Mouse (Mus musculus) forebrain, postnatal 0 days (tissue): ENCODE measurements around the gene C2cd4a. TPM values are rescaled to one million over a fixed set of nuclear protein-coding genes. Genes with fewer than 3 reads are reported as not detected.

Experiments
- ATAC-seq: fragments of 200-750 bp; cut with Nextera tagmentation; 2 replicates; pipeline ENCODE4 v1.8.0; 2017; ENCODE audit warnings: mild to moderate bottlenecking, moderate library complexity
- DNase-seq: peaks from one replicate; pipeline ENCODE4 v3.0.0-alpha.2; 2015
- H3K27ac ChIP-seq: fragments of 300-500 bp; sonication (generic); 2 replicates; pipeline ENCODE4 v1.5.1; 2014; ENCODE audit warnings: low read depth, mild to moderate bottlenecking, antibody characterized with exemption, low read length, moderate library complexity, mixed read lengths
- H3K27me3 ChIP-seq: fragments of 300-500 bp; sonication (generic); 2 replicates; pipeline ENCODE4 v1.6.1; 2014; ENCODE audit warnings: mild to moderate bottlenecking, low read length, mixed read lengths; ENCODE audit not compliant: insufficient read depth
- H3K36me3 ChIP-seq: fragments of 300-500 bp; sonication (generic); 2 replicates; pipeline ENCODE4 v1.6.1; 2014; ENCODE audit warnings: mild to moderate bottlenecking, moderate library complexity; ENCODE audit not compliant: insufficient read depth
- H3K4me1 ChIP-seq: fragments of 300-500 bp; sonication (generic); 2 replicates; pipeline ENCODE4 v1.6.1; 2014; ENCODE audit warnings: antibody characterized with exemption; ENCODE audit not compliant: insufficient read depth
- H3K4me2 ChIP-seq: fragments of 300-500 bp; sonication (generic); 2 replicates; pipeline ENCODE4 v1.6.1; 2014; ENCODE audit warnings: low read depth, mild to moderate bottlenecking, moderate library complexity
- H3K4me3 ChIP-seq: fragments of 300-500 bp; sonication (generic); 2 replicates; pipeline ENCODE4 v1.5.1; 2014; ENCODE audit warnings: low read depth, low read length, mixed read lengths
- H3K9ac ChIP-seq: fragments of 300-500 bp; sonication (generic); 2 replicates; pipeline ENCODE4 v1.6.1; 2014; ENCODE audit warnings: mild to moderate bottlenecking
- H3K9me3 ChIP-seq: fragments of 300-500 bp; sonication (generic); 2 replicates; pipeline ENCODE4 v1.6.1; 2016; ENCODE audit warnings: low read length
- CTCF ChIP-seq: sonication (generic); IDR thresholded peaks from 2 replicates; pipeline ENCODE4 v1.5.1; 2016; ENCODE audit warnings: antibody characterized with exemption, control low read depth, low read depth
- WGBS: fragments of 180-500 bp; shearing (Covaris S2); extraction: QIAGEN DNeasy Blood & Tissue Kit; methylation state at CpG from one replicate; pipeline ENCODE4 v1.1.7; 2014; 5-methylcytosine and 5-hydroxymethylcytosine counted together
- polyA plus RNA-seq: library from polyadenylated mRNA; unstranded; fragments of >200 nt; fragmentation: Nextera tagmentation; extraction: Ambion mirVana; gene quantifications from 2 replicates; pipeline ENCODE4 v1.2.1, GENCODE M21; 2015
- total RNA-seq: library from RNA; depleted of rRNA; stranded (reverse); fragments of >200 nt; gene quantifications from 2 replicates; pipeline ENCODE4 v1.2.3, GENCODE M21; 2014

Gene C2cd4a
- total and polyA plus RNA-seq, 2 experiments from 2014 or later, result 0.14 to 0.46 TPM

DNA sequence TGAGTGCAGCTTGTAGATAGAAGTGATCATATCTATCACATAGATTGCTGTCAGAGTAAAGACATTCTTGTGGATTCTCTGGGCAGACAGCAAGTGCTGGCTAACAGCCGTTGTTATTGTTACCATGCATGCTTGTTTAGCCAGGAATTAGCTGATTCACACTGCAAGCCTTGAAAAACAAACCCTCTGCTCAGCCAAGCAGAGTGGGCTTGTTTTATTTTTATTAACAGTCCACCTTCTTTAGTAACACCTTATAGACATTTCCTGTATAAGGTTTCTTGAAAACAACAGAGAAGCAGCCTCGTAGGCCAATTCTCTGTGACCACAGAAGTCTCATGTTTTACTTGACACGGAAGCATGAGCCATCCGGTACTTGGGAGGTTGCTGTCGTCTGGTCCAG is 2.4 kb upstream of the C2cd4a start:
- DNase-seq (no peak), ATAC-seq (no peak)
- Histone ChIP-seq H3K36me3 (no peaks in the 10 kb centered on the region), H3K27ac (no peak overlapping the region), H3K9ac (no peak overlapping the region), H3K4me1 (peaks cover under 1% of the 10 kb centered on the region; the same call in 1 of the 2 replicates), H3K27me3 (peaks cover 11% of the 10 kb centered on the region; the same call in 1 of the 2 replicates), H3K9me3 (no peaks in the 10 kb centered on the region), H3K4me3 (no peak overlapping the region), H3K4me2 (no peak overlapping the region)
- WGBS, result 91% methylated on average over 5 of the region's 5 CpGs
- TF ChIP-seq CTCF, result no peak

DNA sequence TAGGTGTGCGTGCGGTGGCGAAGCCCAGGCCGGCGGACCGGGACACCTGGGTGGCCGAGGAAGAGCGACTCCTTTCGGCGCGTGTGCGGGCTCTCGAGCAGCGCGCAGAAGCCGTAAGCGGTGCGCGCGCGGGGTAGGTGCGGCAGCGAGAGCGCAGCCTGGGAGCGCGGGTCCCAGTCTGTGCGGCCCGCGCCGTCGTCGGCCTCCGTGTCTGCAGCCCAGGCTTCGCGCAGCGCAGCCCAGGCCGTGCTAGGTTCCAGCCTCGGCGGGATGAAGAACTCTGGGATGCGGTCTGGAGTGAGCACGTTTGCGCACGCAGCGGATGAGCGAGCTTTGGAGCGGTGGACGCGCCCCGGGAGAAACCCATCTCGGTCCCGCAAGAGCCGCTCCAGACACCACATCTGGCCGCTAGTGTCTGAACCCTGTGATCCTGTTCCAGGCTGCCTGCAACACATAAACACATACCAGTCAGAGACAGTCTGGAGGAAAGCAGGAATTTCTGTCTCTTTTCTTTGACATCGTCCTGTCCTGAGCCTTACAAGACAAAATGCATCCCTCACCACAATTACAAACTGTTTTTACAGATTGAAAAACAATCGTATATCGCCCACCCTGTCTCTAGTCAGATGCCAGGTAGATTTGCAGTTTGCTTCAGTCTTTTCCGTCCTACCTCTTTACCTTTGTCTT is 628 bp downstream of the C2cd4a start:
- no peak for TF ChIP-seq CTCF
- WGBS, result 2% methylated on average over 50 of the region's 57 CpGs
- H3K27ac ChIP-seq, result no peak overlapping the region
- peak overlapping the region; percentile 74 for H3K4me2 ChIP-seq
- H3K27me3 ChIP-seq, result peaks cover 15% of the 10 kb centered on the region
- no peaks in the 10 kb centered on the region for H3K9me3 ChIP-seq
- H3K36me3 ChIP-seq, result no peaks in the 10 kb centered on the region
- DNase-seq, result peak; percentile 69
- H3K4me3 ChIP-seq, result peak overlapping the region; percentile 56
- peak overlapping the region; percentile 52 for H3K9ac ChIP-seq
- no peaks in the 10 kb centered on the region for H3K4me1 ChIP-seq
- ATAC-seq, result peak; percentile 78

DNA sequence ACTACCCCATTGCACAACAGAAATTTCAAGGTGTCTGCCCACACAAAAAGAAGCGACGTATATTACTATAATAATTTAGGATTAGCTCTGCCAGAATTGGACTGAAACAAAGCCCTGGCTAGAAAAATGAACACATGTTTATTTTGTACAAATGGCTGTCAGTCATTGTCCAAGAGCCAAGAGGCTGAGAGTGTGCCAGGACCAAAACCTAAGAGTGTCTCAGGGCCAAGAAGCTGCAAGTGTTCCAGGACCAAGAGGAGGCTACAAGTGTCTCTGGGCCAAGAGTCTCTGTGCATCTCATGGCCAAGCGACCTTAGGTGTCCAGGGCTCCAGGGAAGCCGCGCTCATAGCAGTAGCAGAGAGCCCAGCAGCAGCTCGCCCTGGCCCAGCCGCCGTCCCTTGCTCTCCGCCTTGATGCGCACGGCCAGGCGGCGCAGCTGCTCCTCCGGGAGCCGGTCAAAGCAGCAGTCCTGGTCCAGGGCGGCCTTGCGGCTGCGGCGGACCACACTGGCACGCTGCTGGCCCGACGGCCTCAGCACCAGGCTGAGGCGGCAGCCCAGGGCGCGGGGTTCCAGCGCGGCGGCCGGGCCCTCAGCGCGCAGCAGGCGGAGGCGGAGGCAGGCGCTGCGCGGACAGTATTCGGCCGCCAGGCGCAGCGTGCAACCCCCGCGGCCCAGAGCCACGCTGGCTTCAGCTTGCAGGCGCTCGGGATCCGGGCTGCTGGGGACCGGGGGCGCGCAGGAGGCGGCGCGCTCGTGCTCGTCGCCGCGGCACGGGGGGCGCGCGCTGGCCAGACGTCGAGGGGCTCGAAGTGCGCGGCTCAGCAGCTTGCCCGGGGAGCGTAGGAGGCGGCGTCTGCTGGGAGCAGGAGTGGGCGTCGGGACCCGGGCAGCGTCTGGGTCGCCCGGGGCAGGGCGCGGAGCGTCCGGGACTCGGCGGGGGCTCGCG is 1.4 kb downstream of the C2cd4a start:
- H3K27ac ChIP-seq, result no peak overlapping the region
- peak; percentile 77 for ATAC-seq
- no peak for TF ChIP-seq CTCF
- peak overlapping the region; percentile 56 for H3K4me3 ChIP-seq
- H3K4me1 ChIP-seq, result no peaks in the 10 kb centered on the region
- H3K9me3 ChIP-seq, result no peaks in the 10 kb centered on the region
- no peaks in the 10 kb centered on the region for H3K36me3 ChIP-seq
- H3K4me2 ChIP-seq, result peak overlapping the region; percentile 74
- peak; percentile 73 for DNase-seq
- peak overlapping the region; percentile 52 for H3K9ac ChIP-seq
- 3% methylated on average over 70 of the region's 84 CpGs for WGBS
- H3K27me3 ChIP-seq, result peaks cover 15% of the 10 kb centered on the region

DNA sequence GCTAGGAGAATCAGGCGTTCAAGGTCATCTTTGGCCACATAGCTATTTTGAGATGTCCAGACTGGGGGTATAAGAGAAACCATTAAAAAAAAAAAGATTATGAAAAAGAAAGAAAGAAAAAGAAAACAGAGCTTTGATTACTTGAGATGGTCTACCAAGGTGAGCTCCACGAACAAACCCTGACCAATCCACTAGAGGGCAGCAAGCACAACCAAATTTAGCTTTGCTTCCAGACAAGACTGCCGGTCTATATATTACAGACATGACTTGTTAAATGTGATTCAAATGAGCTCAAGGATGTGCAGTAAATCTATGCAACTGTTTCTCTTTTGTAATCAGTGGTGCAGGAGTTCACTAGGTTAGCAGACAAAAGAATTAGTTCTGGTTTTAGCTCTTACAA is 3.9 kb downstream of the C2cd4a start:
- Histone ChIP-seq H3K4me2 (no peak overlapping the region), H3K27ac (no peak overlapping the region), H3K9ac (no peak overlapping the region), H3K36me3 (no peaks in the 10 kb centered on the region), H3K4me1 (no peaks in the 10 kb centered on the region), H3K4me3 (no peak overlapping the region), H3K27me3 (peaks cover 15% of the 10 kb centered on the region), H3K9me3 (no peaks in the 10 kb centered on the region)
- ATAC-seq (no peak), DNase-seq (peak; percentile 83)
- peak; percentile 82 for TF ChIP-seq CTCF
- WGBS, result 8% methylated on average over 3 of the region's 3 CpGs

DNA sequence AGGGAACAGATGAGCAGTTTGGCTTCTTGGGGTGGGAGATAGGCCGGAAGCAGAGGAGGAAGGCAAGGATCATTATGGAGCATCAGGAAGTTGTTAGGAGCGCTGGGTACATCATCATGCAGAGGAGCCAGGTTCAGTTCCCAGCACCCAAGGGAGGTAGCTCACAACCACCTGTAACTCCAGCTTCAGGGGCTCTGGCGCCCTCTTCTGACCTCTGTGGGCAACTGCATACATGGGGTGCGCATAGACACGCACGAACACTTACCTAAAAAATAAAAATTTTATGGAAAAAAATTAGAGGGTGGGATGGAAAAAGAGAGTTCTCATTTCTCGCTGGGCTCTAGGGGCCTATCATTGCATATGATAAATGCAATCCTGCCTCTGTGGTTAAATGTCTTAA is 6.6 kb downstream of the C2cd4a start:
- WGBS, result 87% methylated on average over 7 of the region's 7 CpGs
- no peak overlapping the region for H3K4me2 ChIP-seq
- no peak overlapping the region for H3K9ac ChIP-seq
- no peaks in the 10 kb centered on the region for H3K36me3 ChIP-seq
- H3K4me1 ChIP-seq, result no peaks in the 10 kb centered on the region
- H3K27ac ChIP-seq, result no peak overlapping the region
- no peak overlapping the region for H3K4me3 ChIP-seq
- H3K9me3 ChIP-seq, result no peaks in the 10 kb centered on the region
- DNase-seq (no peak), ATAC-seq (no peak)
- H3K27me3 ChIP-seq, result peaks cover 12% of the 10 kb centered on the region
- no peak for TF ChIP-seq CTCF

DNA sequence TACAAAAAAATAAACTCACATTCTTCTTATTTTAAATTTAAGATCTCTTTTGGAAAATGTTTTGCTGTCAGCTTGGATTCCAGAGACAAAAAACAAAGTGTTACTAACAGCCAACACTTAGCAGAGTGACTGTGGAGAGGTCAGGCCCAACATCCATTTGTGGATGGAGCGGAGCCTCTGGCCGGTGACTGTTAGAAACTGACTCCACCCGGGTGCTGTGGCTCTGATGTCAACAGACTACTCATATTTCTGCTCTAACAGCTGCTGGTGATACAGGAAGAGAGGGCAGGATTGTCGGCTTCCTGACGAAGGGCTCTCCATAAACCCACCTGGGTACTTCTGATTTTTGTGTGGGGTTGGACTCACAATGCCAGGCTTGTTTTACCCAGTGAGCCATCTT is 9.0 kb downstream of the C2cd4a start:
- no peaks in the 10 kb centered on the region for H3K36me3 ChIP-seq
- H3K27me3 ChIP-seq, result no peaks in the 10 kb centered on the region
- TF ChIP-seq CTCF, result no peak
- H3K4me1 ChIP-seq, result no peaks in the 10 kb centered on the region
- no peak overlapping the region for H3K9ac ChIP-seq
- no peak overlapping the region for H3K4me2 ChIP-seq
- H3K27ac ChIP-seq, result no peak overlapping the region
- ATAC-seq (no peak), DNase-seq (no peak)
- H3K9me3 ChIP-seq, result no peaks in the 10 kb centered on the region
- no peak overlapping the region for H3K4me3 ChIP-seq
- WGBS, result 88% methylated on average over 5 of the region's 5 CpGs

DNA sequence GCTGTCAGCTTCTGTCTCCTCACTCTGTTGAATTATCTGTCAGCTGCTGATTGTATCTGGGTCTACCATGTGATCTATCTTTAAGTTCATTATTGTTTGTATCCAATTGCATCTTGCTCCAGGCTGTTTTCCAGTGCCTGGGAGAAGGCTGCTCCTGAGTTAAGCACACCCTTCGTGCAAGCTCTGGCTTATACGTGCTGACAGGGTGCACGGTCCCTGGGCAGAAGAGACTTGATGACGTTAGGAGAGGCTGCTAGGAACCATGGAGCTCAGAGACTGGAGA is 13.5 kb downstream of the C2cd4a start:
- TF ChIP-seq CTCF, result no peak
- Histone ChIP-seq H3K36me3 (no peaks in the 10 kb centered on the region), H3K27me3 (no peaks in the 10 kb centered on the region), H3K4me3 (no peak overlapping the region), H3K4me1 (no peaks in the 10 kb centered on the region), H3K4me2 (no peak overlapping the region), H3K27ac (no peak overlapping the region), H3K9me3 (no peaks in the 10 kb centered on the region), H3K9ac (no peak overlapping the region)
- ATAC-seq, result no peak
- 90% methylated on average over 4 of the region's 4 CpGs for WGBS
- DNase-seq, result no peak
